13 mouse cellular contexts compared by ENCODE assay signal in genomic region chr5:30909863-30910262, GRCm38 (mm10). TPM values are rescaled to one million over a fixed set of nuclear protein-coding genes. Genes with fewer than 3 reads are reported as not detected.
DNase-seq lines count a peak whose midpoint lies in the region; ATAC-seq and TF ChIP-seq lines count a peak whose summit lies in the region.
"Had no signal": no experiment of that assay in that cellular context is flagged by ENCODE, and none has a peak within 500 bp of the region (broad histone marks: within the 10 kb centered on the region; RNA-seq: fewer than 3 reads in every experiment).

No protein-coding gene starts in this region.

- TF ChIP-seq CTCF in liver, adult 2 months (IDR thresholded peaks at IDR 0.05; ENCODE audit: low read depth, low read length) = no peak

- H3K4me1 ChIP-seq in heart, embryonic 10.5 days = peaks cover 79% of the 10 kb centered on the region
- H3K4me1 ChIP-seq in liver, adult 2 months (ENCODE audit: control insufficient read depth, insufficient read depth, low read length) = peaks cover 36% of the 10 kb centered on the region
- H3K4me1 ChIP-seq in limb, embryonic 11.5 days (ENCODE audit: control insufficient read depth, insufficient read depth, low read length) = peaks cover 55% of the 10 kb centered on the region
- peaks cover 51% of the 10 kb centered on the region for H3K4me1 ChIP-seq in stomach, embryonic 15.5 days

- no peak for DNase-seq in heart, embryonic 10.5 days (ENCODE audit: low spot score)
- no peak for DNase-seq in heart, postnatal 36 days
- DNase-seq in liver, adult 2 months (ENCODE audit: extremely low read depth, low read depth, low spot score) = no peak
- DNase-seq in liver = no peak
- no peak for DNase-seq in limb, embryonic 11.5 days (ENCODE audit: low spot score)
- DNase-seq in right cerebral cortex, postnatal 4 days = no peak
- DNase-seq in testis, postnatal 14 days (ENCODE audit: low spot score) = no peak
- DNase-seq: gastrocnemius, postnatal 25 days; lung, postnatal 10 days; midbrain, embryonic 14.5 days had no signal

- H3K36me3 ChIP-seq in heart, embryonic 10.5 days = peaks cover 13% of the 10 kb centered on the region
- peaks cover 3% of the 10 kb centered on the region; the same call in 1 of the 2 replicates for H3K36me3 ChIP-seq in liver, adult 2 months (ENCODE audit: control insufficient read depth, insufficient read depth, low read length)
- H3K36me3 ChIP-seq in limb, embryonic 11.5 days (ENCODE audit: control insufficient read depth, insufficient read depth, low read length) = peaks cover 6% of the 10 kb centered on the region
- peaks cover 6% of the 10 kb centered on the region; the same call in 1 of the 2 replicates for H3K36me3 ChIP-seq in stomach, embryonic 15.5 days

- no peak overlapping the region for H3K4me2 ChIP-seq in limb, embryonic 11.5 days (ENCODE audit: low read depth, severe bottlenecking)
- no peak overlapping the region for H3K4me2 ChIP-seq in stomach, embryonic 15.5 days
- H3K4me2 ChIP-seq: forebrain, embryonic 12.5 days had no signal

- H3K4me3 ChIP-seq in heart, embryonic 10.5 days = no peak overlapping the region
- H3K4me3 ChIP-seq in liver, adult 2 months (ENCODE audit: insufficient read depth, low read depth, low read length) = no peak overlapping the region
- no peak overlapping the region for H3K4me3 ChIP-seq in limb, embryonic 11.5 days (ENCODE audit: low read depth, low read length)
- H3K4me3 ChIP-seq in stomach, embryonic 15.5 days (replicated peaks) = no peak overlapping the region
- H3K4me3 ChIP-seq: forebrain, embryonic 12.5 days had no signal

- intact Hi-C loops in heart, postnatal 36 days (cut with DNase I) = no loop called here

- peak overlapping the region; percentile 93 for H3K27ac ChIP-seq in heart, embryonic 10.5 days
- H3K27ac ChIP-seq in liver, adult 2 months (replicated peaks; ENCODE audit: insufficient read depth, low read depth, low read length) = peak overlapping the region; percentile 92
- peak overlapping the region; percentile 96; the same call in 1 of the 2 replicates for H3K27ac ChIP-seq in limb, embryonic 11.5 days (replicated peaks; ENCODE audit: low read depth, low read length)
- H3K27ac ChIP-seq in stomach, embryonic 15.5 days = peak overlapping the region; percentile 99
- H3K27ac ChIP-seq: forebrain, embryonic 12.5 days had no signal

- WGBS in heart, embryonic 10.5 days = 77% methylated on average over 7 of the region's 7 CpGs
- 39% methylated on average over 7 of the region's 7 CpGs for WGBS in liver, adult 2 months
- 82% methylated on average over 7 of the region's 7 CpGs for WGBS in limb, embryonic 11.5 days
- WGBS in stomach, embryonic 15.5 days = 76% methylated on average over 7 of the region's 7 CpGs

- no peak for ATAC-seq in limb, embryonic 11.5 days (ENCODE audit: insufficient number of reproducible peaks, low FRiP score, low TSS enrichment, low read depth)
- no peak for ATAC-seq in stomach, embryonic 15.5 days (ENCODE audit: insufficient read depth, low FRiP score, low read depth)

- H3K79me2 ChIP-seq in liver, adult 2 months (ENCODE audit: control insufficient read depth, insufficient read depth, low read length) = peaks cover 18% of the 10 kb centered on the region; the same call in 1 of the 2 replicates

- H3K27me3 ChIP-seq in heart, embryonic 10.5 days (ENCODE audit: insufficient read depth, poor library complexity, severe bottlenecking) = no peaks in the 10 kb centered on the region
- no peaks in the 10 kb centered on the region for H3K27me3 ChIP-seq in liver, adult 2 months (ENCODE audit: control insufficient read depth, insufficient read depth, low read length)
- H3K27me3 ChIP-seq in limb, embryonic 11.5 days (ENCODE audit: control insufficient read depth, insufficient read depth, low read length) = no peaks in the 10 kb centered on the region
- H3K27me3 ChIP-seq in stomach, embryonic 15.5 days (replicated peaks) = no peaks in the 10 kb centered on the region

- no peak overlapping the region for H3K9ac ChIP-seq in liver, adult 2 months (ENCODE audit: low read depth, low read length)
- no peak overlapping the region for H3K9ac ChIP-seq in limb, embryonic 11.5 days (ENCODE audit: low read length)
- H3K9ac ChIP-seq in stomach, embryonic 15.5 days = no peak overlapping the region
- H3K9ac ChIP-seq: forebrain, embryonic 12.5 days had no signal

- no peaks in the 10 kb centered on the region for H3K9me3 ChIP-seq in heart, embryonic 10.5 days
- no peaks in the 10 kb centered on the region for H3K9me3 ChIP-seq in limb, embryonic 11.5 days (ENCODE audit: control insufficient read depth, low read length)
- H3K9me3 ChIP-seq in stomach, embryonic 15.5 days = no peaks in the 10 kb centered on the region
- H3K9me3 ChIP-seq: forebrain, embryonic 12.5 days; G1E had no signal

- no peak for TF ChIP-seq POLR2A in liver, adult 2 months (IDR thresholded peaks at IDR 0.05; ENCODE audit: extremely low read depth, insufficient read depth, low read length)

RNA-seq across cellular contexts. Expression of gene Ost4, which starts 2.3 kb away (rescaled TPM):
- polyA plus RNA-seq in heart, embryonic 10.5 days (2016; fragmentation: Nextera tagmentation; extraction: Ambion mirVana) = 432 and 455 TPM in 2 replicates
- 100 to 1,000 TPM; 143 to 152 TPM for total RNA-seq in heart, postnatal 36 days (2021)
- total RNA-seq in liver, adult 2 months (2014; rRNA removed) = 76.2 and 88.6 TPM in 2 replicates
- 167 and 196 TPM in 2 replicates for polyA plus RNA-seq in liver, adult 2 months (2012; rRNA removed)
- 384 and 395 TPM in 2 replicates for polyA plus RNA-seq in limb, embryonic 11.5 days (2014; fragmentation: Nextera tagmentation; extraction: Ambion mirVana)
- polyA plus RNA-seq in stomach, embryonic 15.5 days (2015; fragmentation: Nextera tagmentation; extraction: Ambion mirVana) = 443 and 450 TPM in 2 replicates

RNA-seq across cellular contexts. Expression of gene Emilin1, which starts 3.3 kb away (rescaled TPM):
- polyA plus RNA-seq in heart, embryonic 10.5 days (2016; fragmentation: Nextera tagmentation; extraction: Ambion mirVana) = 166 and 172 TPM in 2 replicates
- 10 to 100 TPM; 22.0 to 23.7 TPM for total RNA-seq in heart, postnatal 36 days (2021)
- total RNA-seq in liver, adult 2 months (2014; rRNA removed) = 17.6 and 17.8 TPM in 2 replicates
- polyA plus RNA-seq in liver, adult 2 months (2012; rRNA removed) = 27.8 and 31.5 TPM in 2 replicates
- polyA plus RNA-seq in limb, embryonic 11.5 days (2014; fragmentation: Nextera tagmentation; extraction: Ambion mirVana) = 117 and 122 TPM in 2 replicates
- polyA plus RNA-seq in stomach, embryonic 15.5 days (2015; fragmentation: Nextera tagmentation; extraction: Ambion mirVana) = 252 and 255 TPM in 2 replicates

RNA-seq across cellular contexts. Expression of gene Khk, which starts 11.4 kb away (rescaled TPM):
- 10.5 and 14.5 TPM in 2 replicates for polyA plus RNA-seq in heart, embryonic 10.5 days (2016; fragmentation: Nextera tagmentation; extraction: Ambion mirVana)
- 10 to 100 TPM; 19.9 to 26.6 TPM for total RNA-seq in heart, postnatal 36 days (2021)
- total RNA-seq in liver, adult 2 months (2014; rRNA removed) = 288 and 405 TPM in 2 replicates
- 650 and 735 TPM in 2 replicates for polyA plus RNA-seq in liver, adult 2 months (2012; rRNA removed)
- polyA plus RNA-seq in limb, embryonic 11.5 days (2014; fragmentation: Nextera tagmentation; extraction: Ambion mirVana) = 5.4 and 7.9 TPM in 2 replicates
- polyA plus RNA-seq in stomach, embryonic 15.5 days (2015; fragmentation: Nextera tagmentation; extraction: Ambion mirVana) = 21.0 and 25.5 TPM in 2 replicates

RNA-seq across cellular contexts. Expression of gene Agbl5, which starts 21.4 kb away (rescaled TPM):
- 12.3 and 17.4 TPM in 2 replicates for polyA plus RNA-seq in heart, embryonic 10.5 days (2016; fragmentation: Nextera tagmentation; extraction: Ambion mirVana)
- 1 to 10 TPM; 4.1 to 7.1 TPM for total RNA-seq in heart, postnatal 36 days (2021)
- total RNA-seq in liver, adult 2 months (2014; rRNA removed) = 2.7 and 4.6 TPM in 2 replicates
- polyA plus RNA-seq in liver, adult 2 months (2012; rRNA removed) = 4.3 and 7.5 TPM in 2 replicates
- polyA plus RNA-seq in limb, embryonic 11.5 days (2014; fragmentation: Nextera tagmentation; extraction: Ambion mirVana) = 33.0 and 35.7 TPM in 2 replicates
- 15.9 and 23.1 TPM in 2 replicates for polyA plus RNA-seq in stomach, embryonic 15.5 days (2015; fragmentation: Nextera tagmentation; extraction: Ambion mirVana)

RNA-seq across cellular contexts. Expression of gene Cgref1, which starts 35.5 kb away (rescaled TPM):
- polyA plus RNA-seq in heart, embryonic 10.5 days (2016; fragmentation: Nextera tagmentation; extraction: Ambion mirVana) = 5.5 and 6.0 TPM in 2 replicates
- under 1 TPM; 0.70 to 0.89 TPM for total RNA-seq in heart, postnatal 36 days (2021)
- 0.60 and 0.74 TPM in 2 replicates for total RNA-seq in liver, adult 2 months (2014; rRNA removed)
- 0.28 and 0.34 TPM in 2 replicates for polyA plus RNA-seq in liver, adult 2 months (2012; rRNA removed)
- 2.2 and 2.7 TPM in 2 replicates for polyA plus RNA-seq in limb, embryonic 11.5 days (2014; fragmentation: Nextera tagmentation; extraction: Ambion mirVana)
- 11.7 and 14.8 TPM in 2 replicates for polyA plus RNA-seq in stomach, embryonic 15.5 days (2015; fragmentation: Nextera tagmentation; extraction: Ambion mirVana)
- polyA plus RNA-seq: G1E had no signal

Comparison
In these comparisons a context has a peak if more than half of its experiments do, and no peak if none do; other contexts are left out.
1. RNA of gene Khk, which starts 11.4 kb away (polyA plus RNA-seq): 650 to 735 TPM in liver, adult 2 months; 21.0 to 25.5 TPM in stomach, embryonic 15.5 days, 10.5 to 14.5 TPM in heart, embryonic 10.5 days and 5.4 to 7.9 TPM in limb, embryonic 11.5 days; every median in the first group is over 10 times any median in the second.
2. Peak in every context shown above with its lines, with median percentiles within 50 percentile points of each other: H3K27ac ChIP-seq.